Mouse (Mus musculus) forebrain, embryonic 10.5 days (tissue): ENCODE results near the gene Orc2. TPM values are rescaled to one million over a fixed set of nuclear protein-coding genes. Genes with fewer than 3 reads are reported as not detected.

ENCODE experiments used
- DNase-seq: peaks from one replicate; pipeline ENCODE4 v3.0.0-alpha.2; 2017; ENCODE audit warnings: low spot score; ENCODE audit errors: extremely low spot score
- H3K27ac ChIP-seq: fragments of 300-500 bp; sonication (generic); 2 replicates; pipeline ENCODE4 v1.5.1; 2016; ENCODE audit warnings: mild to moderate bottlenecking
- H3K27me3 ChIP-seq: fragments of 300-500 bp; sonication (generic); 2 replicates; pipeline ENCODE4 v1.6.1; 2016; ENCODE audit warnings: mild to moderate bottlenecking; ENCODE audit not compliant: poor library complexity, severe bottlenecking
- H3K36me3 ChIP-seq: fragments of 300-500 bp; sonication (generic); replicated peaks from 2 replicates; pipeline ENCODE4 v1.6.1; 2016; ENCODE audit warnings: mild to moderate bottlenecking, moderate library complexity
- H3K4me1 ChIP-seq: fragments of 300-500 bp; sonication (generic); 2 replicates; pipeline ENCODE4 v1.6.1; 2016
- H3K4me3 ChIP-seq: fragments of 300-500 bp; sonication (generic); 2 replicates; pipeline ENCODE4 v1.5.1; 2016; ENCODE audit warnings: mild to moderate bottlenecking, moderate library complexity
- H3K9me3 ChIP-seq: fragments of 300-500 bp; sonication (generic); 2 replicates; pipeline ENCODE4 v1.6.1; 2016; ENCODE audit warnings: mild to moderate bottlenecking, moderate library complexity
- WGBS: fragments of 180-500 bp; shearing (Covaris S2); methylation state at CpG from one replicate; pipeline ENCODE4 v1.1.7; 2016; 5-methylcytosine and 5-hydroxymethylcytosine counted together
- polyA plus RNA-seq: library from polyadenylated mRNA; unstranded; fragments of >200 nt; fragmentation: Nextera tagmentation; extraction: Ambion mirVana; gene quantifications from 2 replicates; pipeline ENCODE4 v1.2.1, GENCODE M21; 2016

Gene Orc2
- polyA plus RNA-seq, 1 experiment from 2014 or later: 56.6 TPM

- peaks cover 100% of the 10 kb centered on the region for H3K36me3 ChIP-seq
- no peaks in the 10 kb centered on the region for H3K4me1 ChIP-seq
- no peak overlapping the region for H3K27ac ChIP-seq
- WGBS: 96% methylated on average over 3 of the region's 3 CpGs
- no peaks in the 10 kb centered on the region for H3K27me3 ChIP-seq
- DNase-seq: no peak
- H3K4me3 ChIP-seq: no peak overlapping the region
- no peaks in the 10 kb centered on the region for H3K9me3 ChIP-seq
Observed at GRCm38 (mm10) chr1:58460566-58460965, 44.3 kb downstream of the Orc2 start.

DNA sequence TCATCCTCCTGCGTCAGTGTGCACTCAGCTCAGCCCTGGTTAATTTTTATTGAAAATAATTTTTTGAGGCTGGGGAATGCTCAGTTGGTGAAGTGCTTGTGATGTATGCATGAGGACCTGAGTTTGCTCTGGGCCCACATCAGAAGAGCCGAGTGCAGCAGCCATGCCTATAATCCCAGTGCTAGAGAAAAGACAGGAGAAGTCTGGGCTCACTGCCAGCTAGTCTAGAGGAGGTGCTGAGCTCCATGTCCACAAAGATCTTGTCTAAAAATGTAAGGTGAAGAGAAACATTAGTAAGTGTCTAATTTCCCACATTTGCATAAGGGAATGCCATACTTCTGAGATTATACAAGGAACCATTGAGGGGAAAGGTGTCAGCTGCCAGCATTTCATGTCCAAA, 46.0 kb downstream of the Orc2 start:
- no peak overlapping the region for H3K27ac ChIP-seq
- no peaks in the 10 kb centered on the region for H3K27me3 ChIP-seq
- H3K4me3 ChIP-seq: no peak overlapping the region
- no peak for DNase-seq
- H3K36me3 ChIP-seq: peaks cover 100% of the 10 kb centered on the region
- no peaks in the 10 kb centered on the region for H3K9me3 ChIP-seq
- WGBS: 92% methylated on average over 2 of the region's 2 CpGs
- H3K4me1 ChIP-seq: no peaks in the 10 kb centered on the region

GRCm38 (mm10) chr1:58458175-58458574, 46.7 kb downstream of the Orc2 start:
- Histone ChIP-seq H3K9me3 (no peaks in the 10 kb centered on the region), H3K36me3 (peaks cover 100% of the 10 kb centered on the region), H3K4me1 (no peaks in the 10 kb centered on the region), H3K4me3 (no peak overlapping the region), H3K27me3 (no peaks in the 10 kb centered on the region), H3K27ac (no peak overlapping the region)
- WGBS: 92% methylated on average over 5 of the region's 5 CpGs
- no peak for DNase-seq

DNA sequence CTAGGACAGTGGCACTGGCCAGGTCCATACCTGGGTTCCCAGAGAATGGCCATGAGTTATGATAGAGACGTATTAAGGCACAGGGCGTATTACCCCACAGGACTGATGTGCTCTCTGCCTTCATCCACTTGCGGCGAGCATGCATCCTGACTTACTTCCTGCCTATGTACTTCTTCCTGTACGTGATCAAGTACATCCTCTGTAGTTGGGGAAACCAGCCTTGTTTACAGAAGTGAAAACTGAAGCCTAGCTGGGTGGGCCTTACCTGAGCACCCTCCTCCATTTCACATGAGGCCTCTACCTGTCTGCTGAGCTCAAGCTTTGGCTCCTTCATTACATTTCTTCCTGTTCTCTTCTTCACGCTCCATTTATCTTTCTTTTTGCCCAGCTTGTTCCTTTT, 50.6 kb downstream of the Orc2 start:
- WGBS: 96% methylated on average over 6 of the region's 6 CpGs
- DNase-seq: no peak
- H3K36me3 ChIP-seq: peaks cover 97% of the 10 kb centered on the region

DNA sequence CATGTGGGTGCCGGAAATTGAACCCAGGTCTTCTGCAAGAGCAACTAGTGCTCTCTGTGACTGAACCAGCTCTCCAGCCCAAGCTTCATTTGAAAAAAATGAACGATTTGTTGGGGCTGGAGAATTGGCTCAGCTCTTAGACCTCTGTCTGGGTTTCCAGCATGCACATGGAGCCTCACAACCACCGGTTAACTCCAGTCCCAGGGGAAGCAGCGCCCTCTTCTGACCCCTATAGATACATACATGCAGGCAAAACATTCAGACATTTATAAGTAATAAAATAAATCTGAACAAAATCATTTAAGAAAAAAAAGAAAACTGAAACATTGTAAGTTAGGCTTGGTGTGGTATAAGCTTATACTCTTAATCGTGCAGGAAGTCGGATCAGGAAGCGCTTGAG, 56.5 kb downstream of the Orc2 start:
- H3K4me1 ChIP-seq: peaks cover 27% of the 10 kb centered on the region
- no peaks in the 10 kb centered on the region for H3K9me3 ChIP-seq
- no peak overlapping the region for H3K4me3 ChIP-seq
- DNase-seq: no peak
- no peaks in the 10 kb centered on the region for H3K27me3 ChIP-seq
- 91% methylated on average over 7 of the region's 7 CpGs for WGBS
- no peak overlapping the region for H3K27ac ChIP-seq
- H3K36me3 ChIP-seq: peaks cover 66% of the 10 kb centered on the region

More for the DNA sequence above, 50.6 kb downstream of the Orc2 start:
- H3K9me3 ChIP-seq: no peaks in the 10 kb centered on the region
- no peak overlapping the region for H3K4me3 ChIP-seq
- H3K27me3 ChIP-seq: no peaks in the 10 kb centered on the region
- H3K4me1 ChIP-seq: no peaks in the 10 kb centered on the region
- H3K27ac ChIP-seq: no peak overlapping the region

- 94% methylated on average over 7 of the region's 7 CpGs for WGBS
- peaks cover 27% of the 10 kb centered on the region for H3K4me1 ChIP-seq
- no peak overlapping the region for H3K27ac ChIP-seq
- DNase-seq: no peak
- no peaks in the 10 kb centered on the region for H3K9me3 ChIP-seq
- H3K27me3 ChIP-seq: no peaks in the 10 kb centered on the region
- H3K36me3 ChIP-seq: peaks cover 60% of the 10 kb centered on the region
- no peak overlapping the region for H3K4me3 ChIP-seq
Observed at GRCm38 (mm10) chr1:58447766-58448165, 57.1 kb downstream of the Orc2 start.

GRCm38 (mm10) chr1:58445861-58446260, 59.0 kb downstream of the Orc2 start:
- Histone ChIP-seq H3K4me3 (peak overlapping the region; percentile 76), H3K27ac (peak overlapping the region; percentile 93), H3K27me3 (no peaks in the 10 kb centered on the region), H3K36me3 (peaks cover 59% of the 10 kb centered on the region), H3K4me1 (peaks cover 27% of the 10 kb centered on the region), H3K9me3 (no peaks in the 10 kb centered on the region)
- DNase-seq: no peak
- WGBS: 14% methylated on average over 11 of the region's 11 CpGs

DNA sequence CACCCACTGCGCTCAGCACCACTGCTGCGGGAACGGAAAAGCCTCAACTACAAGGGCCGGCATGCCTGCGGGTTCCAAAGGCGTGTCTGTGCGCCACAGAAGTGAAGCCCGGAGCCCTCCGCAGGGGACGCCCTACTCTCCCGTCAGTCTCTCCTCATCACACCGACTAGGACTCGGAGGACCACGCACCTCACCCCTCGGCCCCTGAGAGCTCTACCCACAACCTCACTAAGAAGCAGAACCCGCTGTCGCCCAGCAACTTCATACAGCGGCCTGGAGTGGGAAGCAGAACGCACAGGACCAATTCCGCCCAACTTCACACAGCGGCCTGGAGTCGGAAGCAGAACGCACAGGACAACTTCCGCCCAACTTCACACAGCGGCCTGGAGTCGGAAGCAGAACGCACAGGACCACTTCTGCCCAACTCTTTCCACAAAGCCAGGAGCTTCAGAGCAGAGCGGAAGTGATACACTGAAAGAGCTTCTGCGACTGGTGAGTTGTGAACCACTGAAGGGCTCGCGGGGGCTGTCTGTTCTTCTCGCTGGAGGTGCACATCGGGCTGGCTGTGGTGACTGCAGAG, 59.7 kb downstream of the Orc2 start, which contains the start of the genes Nif3l1 and Ppil3:
Nif3l1 (plus strand) TSS at position 9 of the 580 bp plus-strand sequence.
Ppil3 (minus strand) TSS at position 344 of the 580 bp plus-strand sequence.
- DNase-seq: peak; percentile 87
- peaks cover 27% of the 10 kb centered on the region for H3K4me1 ChIP-seq
- H3K27ac ChIP-seq: peak within 1 kb of the TSS; percentile 93
- under 1% methylated on average over 33 of the region's 33 CpGs for WGBS
- no peaks in the 10 kb centered on the region for H3K27me3 ChIP-seq
- no peaks in the 10 kb centered on the region for H3K9me3 ChIP-seq
- peak within 1 kb of the TSS; percentile 76 for H3K4me3 ChIP-seq
- H3K36me3 ChIP-seq: peaks cover 58% of the 10 kb centered on the region

- Histone ChIP-seq H3K27me3 (no peaks in the 10 kb centered on the region), H3K4me3 (peak overlapping the region; percentile 76), H3K4me1 (peaks cover 27% of the 10 kb centered on the region), H3K36me3 (peaks cover 60% of the 10 kb centered on the region), H3K27ac (peak overlapping the region; percentile 93), H3K9me3 (no peaks in the 10 kb centered on the region)
- no peak for DNase-seq
- WGBS: 15% methylated on average over 10 of the region's 10 CpGs
Observed at GRCm38 (mm10) chr1:58444691-58445090, 60.2 kb downstream of the Orc2 start.

GRCm38 (mm10) chr1:58424551-58424950, 80.4 kb downstream of the Orc2 start:
- WGBS: 87% methylated on average over 3 of the region's 3 CpGs
- Histone ChIP-seq H3K27me3 (no peaks in the 10 kb centered on the region), H3K9me3 (no peaks in the 10 kb centered on the region), H3K4me3 (peak overlapping the region; percentile 89; the same call in 1 of the 2 replicates), H3K36me3 (peaks cover 34% of the 10 kb centered on the region), H3K27ac (no peak overlapping the region), H3K4me1 (peaks cover 22% of the 10 kb centered on the region)
- DNase-seq: no peak

DNA sequence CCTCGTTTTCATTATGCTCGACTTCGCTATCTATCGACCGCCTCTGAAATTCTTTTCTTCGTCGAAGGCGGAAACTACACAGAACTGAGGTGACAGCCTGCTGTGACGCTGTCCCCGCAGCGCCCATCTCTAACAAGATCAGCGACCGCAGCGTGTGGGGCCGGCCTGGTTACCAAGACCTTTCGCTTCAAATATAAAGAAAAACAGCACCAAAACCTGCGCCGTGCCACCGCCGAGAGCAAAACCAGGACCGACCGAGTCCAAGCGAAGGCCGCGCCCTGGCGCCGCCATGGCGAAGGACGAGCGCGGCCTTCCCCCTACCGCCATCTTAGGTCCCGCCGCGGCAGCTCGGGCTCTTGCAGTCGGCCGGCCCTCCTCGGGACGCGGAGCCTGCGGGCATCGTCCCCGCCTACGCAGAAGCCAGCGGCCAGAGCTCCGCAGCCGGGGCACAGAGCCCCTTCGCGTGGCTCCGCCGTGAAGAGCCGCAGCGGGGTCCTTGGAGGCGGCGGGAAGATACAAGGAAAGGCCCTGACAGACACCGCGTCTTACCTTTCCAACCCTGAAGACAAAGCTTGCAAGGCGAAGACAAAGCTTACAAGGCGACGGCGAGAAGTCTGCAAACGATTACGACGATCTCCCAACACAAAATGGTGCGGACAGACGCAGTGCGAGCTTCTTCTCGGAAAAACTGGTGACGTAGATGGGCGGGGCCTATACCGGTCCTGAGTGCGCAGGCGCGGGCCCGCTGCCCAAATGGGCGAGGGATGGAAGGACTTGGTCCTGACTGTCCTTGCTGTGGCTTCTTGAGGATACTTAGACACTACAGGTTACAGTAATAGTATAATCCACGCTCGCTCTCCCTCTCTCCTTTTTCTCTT, 81.3 kb downstream of the Orc2 start, which contains the start of gene Clk1:
Clk1 (minus strand) TSS at position 696 of the 878 bp plus-strand sequence.
- peak within 1 kb of the TSS; percentile 98 for H3K27ac ChIP-seq
- no peaks in the 10 kb centered on the region for H3K27me3 ChIP-seq
- H3K36me3 ChIP-seq: peaks cover 39% of the 10 kb centered on the region
- WGBS: under 1% methylated on average over 79 of the region's 79 CpGs
- peak; percentile 92 for DNase-seq
- peaks cover 22% of the 10 kb centered on the region for H3K4me1 ChIP-seq
- peak within 1 kb of the TSS; percentile 89 for H3K4me3 ChIP-seq
- H3K9me3 ChIP-seq: no peaks in the 10 kb centered on the region

DNA sequence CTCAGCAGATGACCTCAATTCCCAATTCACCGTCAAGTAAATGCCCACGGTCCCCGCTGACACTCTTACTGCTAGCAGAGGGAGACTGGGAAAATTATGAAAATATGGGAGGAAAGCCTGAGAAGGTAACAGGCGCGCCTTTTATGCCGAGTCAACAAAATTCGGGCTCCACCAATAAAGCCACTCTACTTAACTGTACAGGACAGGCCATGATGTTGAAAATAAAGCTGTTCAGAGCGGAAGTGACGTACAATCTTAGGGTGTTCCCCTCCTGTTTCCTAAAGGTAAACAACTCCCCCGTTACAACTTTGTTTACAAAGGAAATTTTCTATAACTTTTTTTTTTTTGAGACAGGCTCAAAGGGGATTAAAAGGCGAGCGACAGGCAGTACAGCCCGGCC, 82.0 kb downstream of the Orc2 start:
- Histone ChIP-seq H3K27me3 (no peaks in the 10 kb centered on the region), H3K4me3 (peak overlapping the region; percentile 89), H3K9me3 (no peaks in the 10 kb centered on the region), H3K36me3 (peaks cover 46% of the 10 kb centered on the region), H3K27ac (peak overlapping the region; percentile 98), H3K4me1 (peaks cover 22% of the 10 kb centered on the region)
- WGBS: 20% methylated on average over 13 of the region's 13 CpGs
- DNase-seq: peak; percentile 28

- H3K9me3 ChIP-seq: no peaks in the 10 kb centered on the region
- H3K27me3 ChIP-seq: no peaks in the 10 kb centered on the region
- WGBS: 89% methylated on average over 7 of the region's 7 CpGs
- peaks cover 64% of the 10 kb centered on the region for H3K36me3 ChIP-seq
- H3K4me3 ChIP-seq: no peak overlapping the region
- H3K4me1 ChIP-seq: peaks cover 22% of the 10 kb centered on the region
- DNase-seq: no peak
- no peak overlapping the region for H3K27ac ChIP-seq
Observed at GRCm38 (mm10) chr1:58420961-58421360, 83.9 kb downstream of the Orc2 start.
